Mouse (Mus musculus): Measurements from ENCODE around the gene Sgsm3.

DNA sequence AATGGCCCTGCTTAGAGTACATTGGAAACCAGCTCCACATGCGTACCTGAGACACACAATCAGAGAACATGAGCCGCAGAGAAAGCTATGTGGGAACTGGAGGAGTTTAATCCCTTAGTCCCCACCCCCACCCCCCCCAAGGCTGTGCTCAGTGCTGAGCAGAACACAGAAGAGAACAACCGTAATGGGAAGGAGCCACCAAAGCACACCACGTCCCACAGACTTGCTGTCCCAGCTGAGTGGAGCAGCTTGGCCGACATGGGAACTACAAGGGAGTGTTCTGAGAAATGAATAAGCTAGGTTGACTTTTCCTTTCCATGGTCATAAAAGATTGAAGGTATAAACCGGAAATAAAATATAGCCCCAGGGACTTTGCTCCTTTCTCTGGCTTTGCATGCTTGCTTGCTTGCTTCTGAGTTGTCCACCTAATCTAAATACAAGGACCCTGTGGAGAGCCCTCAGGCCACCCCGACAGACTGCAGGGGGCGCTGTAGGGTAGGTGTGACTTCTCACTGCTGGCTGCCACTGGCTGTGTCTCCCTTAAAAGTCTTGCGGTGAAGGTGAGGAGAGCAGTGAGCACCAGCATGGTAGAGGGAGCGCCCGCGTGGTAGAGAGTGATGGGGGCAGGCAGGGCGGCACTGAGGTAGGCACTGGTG, 64.8 kb downstream of the Sgsm3 start:
- TF ChIP-seq POLR2A (IDR thresholded peaks at IDR 0.05; ENCODE audit: low read depth, low read length) (no peak), CTCF (IDR thresholded peaks at IDR 0.05; ENCODE audit: extremely low read depth, insufficient read length, insufficient replicate concordance, low read depth, low read length) (peak; percentile 59; the same call in 1 of the 2 replicates)

Measured in small intestine, adult 2 months (tissue).